Mouse (Mus musculus): ENCODE data around the gene Fabp2. TPM values are rescaled to one million over a fixed set of nuclear protein-coding genes. Genes with fewer than 3 reads are reported as not detected.

Fabp2 gene
- polyA plus RNA-seq, 1 experiment = not detected

DNA sequence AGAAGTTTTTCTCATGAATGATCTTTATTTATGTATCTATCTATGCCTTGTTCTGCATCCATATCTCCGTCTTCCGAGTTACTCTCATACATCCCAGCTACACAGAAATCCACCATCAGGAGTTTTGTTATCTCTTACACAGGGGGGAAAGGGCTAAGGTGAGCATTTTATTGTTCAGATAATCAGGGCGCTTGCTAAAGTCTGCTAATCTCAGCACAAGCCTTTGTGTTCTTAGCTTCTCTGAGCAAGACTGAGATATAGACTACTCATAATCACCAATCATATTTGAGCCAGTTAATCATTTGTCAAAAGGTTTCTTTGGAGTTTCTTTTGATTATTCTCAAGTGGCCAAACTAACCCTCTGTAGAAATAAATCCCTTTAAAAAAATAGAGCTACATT, 17.3 kb upstream of the Fabp2 start:
- 94% methylated on average over 3 of the region's 3 CpGs for WGBS
- H3K4me1 ChIP-seq (ENCODE audit: control insufficient read depth, insufficient read depth, low read length) = no peaks in the 10 kb centered on the region
- no peak overlapping the region for H3K27ac ChIP-seq (ENCODE audit: insufficient read depth, low read depth, low read length)
- TF ChIP-seq CTCF (IDR thresholded peaks at IDR 0.05; ENCODE audit: insufficient read depth, low read depth, low read length) (no peak), POLR2A (IDR thresholded peaks at IDR 0.05; ENCODE audit: insufficient read depth, low read depth, low read length) (no peak)
- H3K4me3 ChIP-seq (ENCODE audit: insufficient read depth, low read depth, low read length) = no peak overlapping the region

DNA sequence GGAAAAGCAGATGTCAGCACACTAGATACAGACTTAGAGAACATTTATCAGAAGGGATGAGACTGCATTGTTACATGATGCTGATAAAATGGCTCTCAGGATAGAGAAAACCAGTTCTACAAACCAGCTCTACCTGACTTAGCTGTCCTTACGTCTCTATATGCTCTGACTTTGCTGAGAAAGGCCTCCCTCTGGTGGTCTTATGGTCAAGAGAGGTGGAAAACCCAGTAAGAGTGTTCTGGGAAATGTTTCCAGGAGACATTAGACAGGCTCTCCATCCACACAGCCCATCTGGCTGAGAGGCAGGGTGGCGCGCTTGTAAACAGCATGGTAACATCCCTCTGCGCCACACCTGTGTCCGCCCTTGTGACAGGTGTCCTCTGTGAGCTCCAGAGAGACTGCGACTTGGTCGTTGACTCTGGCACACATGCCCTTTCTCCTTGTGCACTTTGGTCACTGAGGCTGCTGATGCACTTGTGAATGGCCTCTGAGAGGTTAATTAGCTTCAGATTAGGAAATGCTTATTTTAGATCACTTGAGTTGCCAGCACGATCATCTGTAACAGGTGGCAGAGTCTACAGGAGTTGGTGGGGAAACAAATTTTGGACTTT, 16.1 kb upstream of the Fabp2 start:
- Histone ChIP-seq H3K4me3 (ENCODE audit: insufficient read depth, low read depth, low read length) (no peak overlapping the region), H3K27ac (ENCODE audit: insufficient read depth, low read depth, low read length) (no peak overlapping the region), H3K4me1 (ENCODE audit: control insufficient read depth, insufficient read depth, low read length) (no peaks in the 10 kb centered on the region)
- 90% methylated on average over 8 of the region's 8 CpGs for WGBS
- TF ChIP-seq POLR2A (IDR thresholded peaks at IDR 0.05; ENCODE audit: insufficient read depth, low read depth, low read length) (no peak), CTCF (IDR thresholded peaks at IDR 0.05; ENCODE audit: insufficient read depth, low read depth, low read length) (no peak)

DNA sequence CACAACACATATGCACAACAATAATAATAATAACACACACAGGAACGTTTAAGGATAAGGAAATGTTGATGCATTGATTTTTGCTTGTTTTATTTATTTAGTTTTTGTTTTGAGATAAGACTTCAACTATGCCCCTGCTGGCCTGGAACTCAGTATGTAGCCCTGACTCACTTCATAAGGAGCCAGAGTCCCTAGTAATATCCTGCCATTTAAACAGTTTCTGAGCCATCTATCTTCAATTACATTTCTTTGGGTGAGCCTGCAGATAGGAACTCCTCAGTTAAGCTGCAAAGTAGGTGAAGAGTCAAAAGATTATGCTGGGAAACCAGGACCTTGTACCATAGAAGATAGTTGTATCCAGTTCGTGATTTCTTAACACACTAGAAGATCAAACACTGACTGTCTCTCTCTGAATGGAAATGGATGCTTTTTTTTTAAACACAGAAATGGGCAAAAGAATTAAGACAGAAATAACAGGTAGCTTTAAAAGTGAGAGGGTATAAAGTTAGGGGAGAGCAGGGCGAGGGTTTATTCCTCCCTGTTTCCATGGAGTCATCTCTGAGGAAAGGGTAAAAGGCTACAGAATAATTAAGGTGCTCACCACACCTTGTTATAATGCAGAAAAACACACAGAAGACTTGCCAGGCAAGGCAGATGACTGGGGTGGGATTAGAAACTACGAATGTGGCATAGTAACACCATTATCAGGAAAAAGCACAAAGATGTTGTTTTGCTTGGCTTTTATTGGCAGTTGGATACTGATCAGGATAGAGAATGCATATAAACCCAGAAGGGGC, 7.2 kb upstream of the Fabp2 start:
- no peaks in the 10 kb centered on the region for H3K4me1 ChIP-seq (ENCODE audit: control insufficient read depth, insufficient read depth, low read length)
- WGBS = 82% methylated on average over 4 of the region's 4 CpGs
- H3K4me3 ChIP-seq (ENCODE audit: insufficient read depth, low read depth, low read length) = no peak overlapping the region
- H3K27ac ChIP-seq (ENCODE audit: insufficient read depth, low read depth, low read length) = no peak overlapping the region
- no peak for TF ChIP-seq POLR2A (IDR thresholded peaks at IDR 0.05; ENCODE audit: insufficient read depth, low read depth, low read length)
- no peak for TF ChIP-seq CTCF (IDR thresholded peaks at IDR 0.05; ENCODE audit: insufficient read depth, low read depth, low read length)

DNA sequence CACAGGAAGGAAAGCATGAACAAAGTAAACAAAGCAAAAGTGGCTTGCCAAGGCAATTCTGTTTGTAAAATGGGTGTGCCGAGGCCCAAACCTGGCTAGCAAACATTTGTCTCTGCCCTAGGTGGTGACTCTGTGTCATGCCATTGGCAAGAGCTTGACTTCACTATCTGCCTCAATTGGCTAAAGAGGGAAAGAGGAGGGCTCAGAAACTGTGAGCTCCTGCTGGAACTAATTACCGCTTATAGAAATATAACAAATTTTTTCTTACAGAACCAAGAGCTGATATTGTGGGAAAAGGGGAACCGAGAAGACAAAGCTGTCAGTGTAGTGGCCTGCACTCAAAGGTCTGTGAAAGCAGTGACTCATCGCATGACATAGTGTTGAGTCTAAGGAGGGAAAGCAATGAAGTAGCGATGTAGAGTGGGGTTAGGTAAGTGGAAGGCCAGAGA, 6.5 kb upstream of the Fabp2 start:
- TF ChIP-seq CTCF (IDR thresholded peaks at IDR 0.05; ENCODE audit: insufficient read depth, low read depth, low read length) = no peak
- no peak for TF ChIP-seq POLR2A (IDR thresholded peaks at IDR 0.05; ENCODE audit: insufficient read depth, low read depth, low read length)
- Histone ChIP-seq H3K27ac (ENCODE audit: insufficient read depth, low read depth, low read length) (no peak overlapping the region), H3K4me3 (ENCODE audit: insufficient read depth, low read depth, low read length) (no peak overlapping the region), H3K4me1 (ENCODE audit: control insufficient read depth, insufficient read depth, low read length) (no peaks in the 10 kb centered on the region)
- 83% methylated on average over 5 of the region's 5 CpGs for WGBS

DNA sequence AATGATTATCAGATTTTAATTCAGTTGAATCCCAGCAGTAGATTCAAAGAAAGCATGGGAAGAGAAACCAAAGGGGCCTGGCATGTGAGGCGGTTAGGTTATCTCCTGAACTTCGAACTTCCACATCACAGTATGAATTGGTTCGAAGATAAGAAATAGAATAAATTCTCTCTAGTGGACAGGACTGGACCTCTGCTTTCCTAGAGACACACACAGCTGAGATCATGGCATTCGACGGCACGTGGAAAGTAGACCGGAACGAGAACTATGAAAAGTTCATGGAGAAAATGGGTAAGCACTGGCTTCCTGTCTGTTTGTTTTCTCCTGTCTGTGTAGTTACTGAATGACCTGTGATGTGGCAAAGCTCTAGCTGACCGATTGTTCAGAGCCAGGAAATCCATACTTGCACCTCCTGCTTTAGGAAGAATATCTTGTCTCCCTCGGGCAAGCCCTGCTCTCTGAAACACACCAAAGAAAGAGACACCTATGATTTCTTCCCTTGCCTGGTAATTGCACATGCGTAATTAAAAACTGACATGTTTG, 388 bp downstream of the Fabp2 start:
- H3K27ac ChIP-seq (ENCODE audit: insufficient read depth, low read depth, low read length) = no peak overlapping the region
- H3K4me1 ChIP-seq (ENCODE audit: control insufficient read depth, insufficient read depth, low read length) = no peaks in the 10 kb centered on the region
- TF ChIP-seq CTCF (IDR thresholded peaks at IDR 0.05; ENCODE audit: insufficient read depth, low read depth, low read length) = no peak
- no peak for TF ChIP-seq POLR2A (IDR thresholded peaks at IDR 0.05; ENCODE audit: insufficient read depth, low read depth, low read length)
- WGBS = 85% methylated on average over 11 of the region's 11 CpGs
- no peak overlapping the region for H3K4me3 ChIP-seq (ENCODE audit: insufficient read depth, low read depth, low read length)

DNA sequence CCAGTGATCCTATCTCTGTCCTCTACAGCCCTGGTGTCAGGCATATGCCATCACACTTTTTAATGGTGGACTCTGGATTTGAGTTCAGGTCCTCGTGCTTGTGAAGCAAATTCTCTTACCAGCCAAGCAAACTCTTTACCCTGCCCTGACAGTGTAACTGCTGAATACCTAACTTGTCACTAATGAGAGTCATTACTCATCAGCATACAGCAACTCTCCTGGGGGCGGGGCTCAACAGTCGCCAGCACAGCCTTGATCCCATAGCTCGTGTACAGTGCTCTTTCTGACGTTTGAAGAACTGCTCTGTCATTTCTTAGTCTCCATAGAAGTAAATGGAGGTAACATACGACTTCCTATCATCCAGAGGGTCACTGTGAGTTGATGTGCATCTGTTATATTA, 3.4 kb downstream of the Fabp2 start:
- Histone ChIP-seq H3K4me1 (ENCODE audit: control insufficient read depth, insufficient read depth, low read length) (no peaks in the 10 kb centered on the region), H3K27ac (ENCODE audit: insufficient read depth, low read depth, low read length) (no peak overlapping the region), H3K4me3 (ENCODE audit: insufficient read depth, low read depth, low read length) (no peak overlapping the region)
- TF ChIP-seq POLR2A (IDR thresholded peaks at IDR 0.05; ENCODE audit: insufficient read depth, low read depth, low read length) (no peak), CTCF (IDR thresholded peaks at IDR 0.05; ENCODE audit: insufficient read depth, low read depth, low read length) (no peak)
- WGBS = 63% methylated on average over 6 of the region's 6 CpGs

DNA sequence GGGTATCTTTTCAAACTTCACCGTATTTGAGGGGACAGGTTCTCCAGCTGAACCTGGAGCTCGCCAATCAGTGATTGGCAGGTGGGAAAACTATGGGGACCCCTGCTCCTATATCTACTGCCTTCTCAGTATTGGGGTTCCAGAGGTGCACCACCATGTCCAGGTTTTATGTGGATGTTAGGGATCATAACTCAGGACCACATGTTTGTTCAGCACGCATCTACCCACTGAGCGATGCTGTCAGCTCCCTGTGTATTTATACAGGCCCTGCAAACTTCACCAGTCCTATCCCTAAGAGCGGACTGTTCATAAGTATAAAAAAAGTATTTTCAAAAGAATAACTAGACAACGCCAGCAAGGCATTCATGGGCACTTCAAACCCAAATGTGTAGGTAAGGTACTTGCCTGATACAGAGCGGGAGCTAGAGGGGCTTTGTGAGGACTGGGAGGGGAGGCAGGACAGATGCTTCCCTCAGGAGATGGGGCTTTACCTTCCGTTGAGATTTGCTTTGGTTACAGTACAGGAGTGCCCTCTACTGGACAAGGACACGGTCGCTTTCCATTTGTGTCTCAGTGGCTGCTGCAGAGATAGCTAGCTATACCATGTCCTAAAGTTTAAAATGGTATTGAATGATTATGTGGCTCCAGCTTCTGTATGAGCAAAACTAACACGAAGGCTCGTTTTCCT, 9.0 kb downstream of the Fabp2 start:
- WGBS = 43% methylated on average over 12 of the region's 12 CpGs
- Histone ChIP-seq H3K27ac (ENCODE audit: insufficient read depth, low read depth, low read length) (no peak overlapping the region), H3K4me3 (ENCODE audit: insufficient read depth, low read depth, low read length) (no peak overlapping the region), H3K4me1 (ENCODE audit: control insufficient read depth, insufficient read depth, low read length) (no peaks in the 10 kb centered on the region)
- TF ChIP-seq CTCF (IDR thresholded peaks at IDR 0.05; ENCODE audit: insufficient read depth, low read depth, low read length) = no peak
- no peak for TF ChIP-seq POLR2A (IDR thresholded peaks at IDR 0.05; ENCODE audit: insufficient read depth, low read depth, low read length)

DNA sequence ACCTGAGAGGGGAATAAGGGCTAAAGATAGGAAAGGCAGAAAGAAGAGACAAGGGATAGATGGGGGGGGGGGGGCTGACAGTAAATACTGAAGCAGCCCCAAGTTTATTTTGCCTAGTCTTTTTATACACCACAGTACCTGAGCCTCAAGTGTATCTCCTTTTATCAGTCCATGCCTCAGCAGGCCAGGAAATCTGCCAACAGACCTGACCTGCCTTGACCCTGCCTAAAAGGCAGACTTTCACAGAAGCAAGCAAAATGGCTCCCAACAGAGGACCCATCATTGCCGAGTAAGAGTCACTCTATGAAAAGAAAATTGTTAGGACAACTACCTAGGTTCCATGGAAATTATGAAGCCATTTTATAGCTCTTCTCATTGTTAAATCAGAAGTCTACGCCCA, 13.0 kb downstream of the Fabp2 start:
- H3K4me3 ChIP-seq (ENCODE audit: insufficient read depth, low read depth, low read length) = no peak overlapping the region
- H3K27ac ChIP-seq (ENCODE audit: insufficient read depth, low read depth, low read length) = no peak overlapping the region
- WGBS = 85% methylated on average over 2 of the region's 2 CpGs
- no peaks in the 10 kb centered on the region for H3K4me1 ChIP-seq (ENCODE audit: control insufficient read depth, insufficient read depth, low read length)
- TF ChIP-seq CTCF (IDR thresholded peaks at IDR 0.05; ENCODE audit: insufficient read depth, low read depth, low read length) (no peak), POLR2A (IDR thresholded peaks at IDR 0.05; ENCODE audit: insufficient read depth, low read depth, low read length) (no peak)

DNA sequence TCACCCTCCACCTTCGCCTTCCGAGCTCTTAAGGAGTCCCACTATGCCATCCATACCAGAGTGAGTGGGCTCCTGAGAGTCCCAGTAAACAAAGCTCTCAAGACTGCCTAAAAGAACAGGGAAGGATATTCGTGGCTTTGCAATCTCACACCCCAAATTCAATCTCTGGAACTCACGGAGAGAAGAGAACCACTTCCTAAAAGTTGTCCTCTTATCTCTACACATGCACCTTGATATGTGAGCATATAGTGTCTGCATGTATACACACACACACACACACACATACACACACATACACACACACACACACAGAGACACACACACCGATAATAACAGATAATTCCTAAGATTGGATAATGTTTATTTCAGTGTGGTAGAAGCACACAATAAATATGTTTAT, 20.6 kb downstream of the Fabp2 start:
- Histone ChIP-seq H3K27ac (ENCODE audit: insufficient read depth, low read depth, low read length) (no peak overlapping the region), H3K4me1 (ENCODE audit: control insufficient read depth, insufficient read depth, low read length) (no peaks in the 10 kb centered on the region), H3K4me3 (ENCODE audit: insufficient read depth, low read depth, low read length) (no peak overlapping the region)
- TF ChIP-seq POLR2A (IDR thresholded peaks at IDR 0.05; ENCODE audit: insufficient read depth, low read depth, low read length) (no peak), CTCF (IDR thresholded peaks at IDR 0.05; ENCODE audit: insufficient read depth, low read depth, low read length) (no peak)
- WGBS = 87% methylated on average over 5 of the region's 5 CpGs

Data from olfactory bulb, adult 2 months (tissue).